Mouse (Mus musculus) embryonic fibroblast, embryonic 13.5 days (primary cell): Measurements from ENCODE around the gene Tead4. TPM values are rescaled to one million over a fixed set of nuclear protein-coding genes. Genes with fewer than 3 reads are reported as not detected.
"Not testable (repeated sequence)": the region's sequence is repeated elsewhere in the genome, so short reads cannot be mapped to it uniquely, and the experiment has no call there.

Experiments
- H3K27ac ChIP-seq: 2 replicates; pipeline ENCODE4 v1.5.1; 2012; ENCODE audit warnings: low read length, control low read depth, inconsistent platforms; ENCODE audit not compliant: insufficient read depth
- H3K4me1 ChIP-seq: 2 replicates; pipeline ENCODE4 v1.6.1; 2011; ENCODE audit warnings: low read length; ENCODE audit not compliant: control insufficient read depth, insufficient read depth
- H3K4me3 ChIP-seq: 2 replicates; pipeline ENCODE4 v1.5.1; 2011; ENCODE audit warnings: mild to moderate bottlenecking, control low read depth, low read length; ENCODE audit not compliant: insufficient read depth
- CTCF ChIP-seq: IDR thresholded peaks from 2 replicates; pipeline ENCODE4 v1.5.1; 2011; ENCODE audit warnings: mild to moderate bottlenecking, control low read depth, low read length, moderate library complexity, borderline replicate concordance; ENCODE audit not compliant: insufficient read depth
- POLR2A ChIP-seq: IDR thresholded peaks from 2 replicates; pipeline ENCODE4 v1.6.1; 2011; ENCODE audit warnings: low read depth, mild to moderate bottlenecking, control low read depth, low read length, moderate library complexity
- polyA plus RNA-seq: library from polyadenylated mRNA; stranded (reverse); fragments of >200 nt; gene quantifications from 2 replicates; pipeline ENCODE4 v1.2.4, GENCODE M21; 2011; ENCODE audit warnings: low read depth; ENCODE audit not compliant: missing spikeins, insufficient read length

Tead4 gene
- polyA plus RNA-seq, 1 experiment, result 3.0 TPM

DNA sequence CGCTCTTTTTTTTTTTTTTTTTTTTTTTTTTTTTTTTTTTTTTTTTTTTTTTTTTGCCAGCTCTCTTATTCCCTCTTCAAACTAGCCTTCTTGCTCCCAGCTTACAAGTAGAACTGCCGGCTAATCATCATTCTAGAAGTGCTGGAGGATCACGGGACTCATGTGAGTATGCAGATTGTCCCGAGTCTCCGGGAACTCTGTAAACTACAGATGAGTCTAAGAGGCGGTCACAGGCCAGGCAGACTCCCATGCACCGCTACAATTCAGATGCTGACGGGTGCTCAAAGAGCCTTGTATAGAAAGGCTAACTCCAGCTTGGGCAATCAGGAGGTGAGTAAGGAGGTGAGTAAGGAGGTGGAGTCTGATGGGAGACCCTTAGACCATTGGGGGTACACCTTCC, 15.0 kb upstream of the Tead4 start:
- no peaks in the 10 kb centered on the region for H3K4me1 ChIP-seq
- TF ChIP-seq CTCF (no peak), POLR2A (no peak)
- H3K27ac ChIP-seq, result no peak overlapping the region
- no peak overlapping the region for H3K4me3 ChIP-seq

DNA sequence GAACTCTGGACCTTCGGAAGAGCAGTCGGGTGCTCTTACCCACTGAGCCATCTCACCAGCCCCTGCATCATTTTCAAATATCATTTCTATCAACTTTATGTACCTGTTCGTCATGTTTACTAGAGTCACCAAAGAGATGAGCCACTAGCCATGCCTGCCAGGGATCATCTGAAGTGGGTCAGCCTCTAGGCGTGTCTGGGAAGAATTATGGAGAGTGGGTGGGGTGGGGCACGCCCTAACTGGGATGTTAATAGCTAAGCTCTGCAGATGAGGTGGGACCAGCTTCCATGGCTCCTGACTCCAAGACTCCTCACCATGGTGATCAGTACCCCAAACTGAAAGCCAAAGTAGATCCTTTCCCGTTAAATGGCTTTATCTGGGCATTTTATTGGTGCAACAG, 14.2 kb upstream of the Tead4 start:
- Histone ChIP-seq H3K4me1 (no peaks in the 10 kb centered on the region), H3K4me3 (no peak overlapping the region), H3K27ac (no peak overlapping the region)
- TF ChIP-seq POLR2A (no peak), CTCF (no peak)

DNA sequence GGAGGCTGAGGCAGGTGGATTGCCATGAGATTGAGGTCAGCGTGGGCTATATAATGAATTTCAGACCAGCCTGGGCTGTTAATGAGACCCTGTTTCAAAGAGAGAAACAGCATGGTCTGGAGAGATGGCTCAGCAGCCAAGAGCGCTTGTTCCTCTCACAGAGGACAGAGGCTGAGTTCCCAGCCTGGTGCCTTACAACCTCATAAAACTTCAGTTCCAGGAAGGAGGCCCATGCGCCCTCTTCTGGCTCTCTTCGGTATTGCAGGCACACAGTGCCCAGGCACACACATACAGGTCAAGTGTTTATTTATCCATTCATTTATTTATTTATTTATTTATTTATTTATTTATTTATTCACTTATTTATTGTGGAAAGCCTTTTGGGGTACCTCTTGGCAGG, 7.7 kb upstream of the Tead4 start:
- H3K4me1 ChIP-seq, result no peaks in the 10 kb centered on the region
- H3K27ac ChIP-seq, result no peak overlapping the region
- H3K4me3 ChIP-seq, result no peak overlapping the region
- TF ChIP-seq POLR2A, result no peak
- TF ChIP-seq CTCF, result peak; percentile 72; the same call in 1 of the 2 replicates

DNA sequence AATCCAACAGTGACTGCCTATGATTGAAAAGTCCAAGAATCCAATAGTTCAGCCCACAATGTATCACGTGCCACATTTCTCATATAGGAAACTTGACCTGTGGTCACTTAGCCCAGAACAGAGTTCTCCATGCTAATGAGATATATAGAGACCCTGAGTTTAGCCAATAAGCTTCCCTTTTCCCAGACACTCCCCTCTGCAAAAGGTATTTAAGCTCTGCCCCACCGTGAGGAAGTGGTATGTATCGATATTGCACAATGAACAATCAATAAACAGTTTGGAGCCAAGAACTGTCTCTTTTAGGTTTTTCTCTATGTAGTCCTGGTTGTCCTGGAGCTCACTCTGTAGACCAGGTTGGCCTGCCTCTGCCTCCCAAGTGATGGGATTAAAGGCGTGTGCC, 4.2 kb upstream of the Tead4 start:
- no peak overlapping the region for H3K27ac ChIP-seq
- H3K4me3 ChIP-seq, result no peak overlapping the region
- H3K4me1 ChIP-seq, result peaks cover 6% of the 10 kb centered on the region; the same call in 1 of the 2 replicates
- no peak for TF ChIP-seq CTCF
- TF ChIP-seq POLR2A, result no peak

DNA sequence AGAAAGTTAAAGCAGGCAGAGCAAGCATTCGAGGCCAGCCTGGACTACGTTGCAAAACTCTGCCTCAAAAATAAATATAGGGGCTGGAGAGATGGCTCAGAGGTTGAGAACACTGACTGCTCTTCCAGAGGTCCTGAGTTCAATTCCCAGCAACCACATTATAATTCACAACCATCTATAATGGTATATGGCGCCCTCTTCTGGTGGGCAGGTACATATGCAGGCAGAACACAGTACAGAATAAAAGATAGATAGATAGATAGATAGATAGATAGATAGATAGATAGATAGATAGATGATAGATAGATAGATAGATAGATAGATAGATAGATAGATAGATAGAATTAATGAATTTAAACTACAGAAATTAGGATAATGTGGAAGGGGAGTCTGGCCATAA, 2.0 kb upstream of the Tead4 start:
- not testable (repeated sequence) for H3K27ac ChIP-seq, H3K4me3 ChIP-seq
- H3K4me1 ChIP-seq, result peaks cover 18% of the 10 kb centered on the region

DNA sequence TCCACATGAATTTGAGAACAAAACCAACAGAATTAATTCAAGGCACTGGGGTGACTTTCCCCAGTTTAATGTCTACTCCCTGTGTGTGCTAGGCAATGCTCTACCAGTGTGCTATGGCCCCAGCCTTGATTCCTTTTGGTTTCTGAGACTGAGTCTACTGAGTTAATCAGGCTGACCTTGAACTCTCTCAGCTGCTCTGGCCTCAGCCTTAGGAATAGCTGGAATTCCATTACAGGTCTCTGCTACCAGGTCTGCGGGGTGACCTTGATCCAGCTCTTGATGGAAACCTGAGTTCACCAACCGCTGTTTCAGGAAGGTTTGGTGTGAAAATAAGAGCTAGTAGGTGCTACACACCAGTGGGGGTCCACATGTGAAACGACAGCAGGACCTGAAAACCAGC, 1.3 kb upstream of the Tead4 start:
- Histone ChIP-seq H3K4me1 (peaks cover 22% of the 10 kb centered on the region), H3K27ac (no peak overlapping the region), H3K4me3 (no peak overlapping the region)
- TF ChIP-seq CTCF (no peak), POLR2A (no peak)

DNA sequence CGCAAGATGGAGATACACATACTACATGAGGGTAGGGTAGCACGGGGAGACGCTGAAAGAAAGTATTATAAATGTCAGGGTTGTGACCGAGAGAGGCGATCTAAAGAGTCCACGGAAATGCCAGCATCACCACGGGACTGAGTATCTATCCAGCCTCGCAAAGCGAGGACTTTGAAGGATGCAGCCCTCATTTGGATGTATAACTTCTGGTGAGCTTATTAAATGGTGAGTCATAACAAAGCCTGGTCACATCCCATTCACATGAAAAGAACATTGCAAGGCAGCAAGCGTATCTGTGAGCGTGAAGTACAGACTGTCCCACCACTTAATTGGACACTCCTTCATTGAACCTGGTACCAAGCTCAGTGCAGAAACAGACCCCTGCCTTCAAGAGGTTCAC, 835 bp upstream of the Tead4 start:
- Histone ChIP-seq H3K27ac (no peak overlapping the region), H3K4me3 (peak overlapping the region; percentile 73; the same call in 1 of the 2 replicates), H3K4me1 (peaks cover 27% of the 10 kb centered on the region)
- TF ChIP-seq CTCF (no peak), POLR2A (peak; percentile 50; the same call in 1 of the 2 replicates)

DNA sequence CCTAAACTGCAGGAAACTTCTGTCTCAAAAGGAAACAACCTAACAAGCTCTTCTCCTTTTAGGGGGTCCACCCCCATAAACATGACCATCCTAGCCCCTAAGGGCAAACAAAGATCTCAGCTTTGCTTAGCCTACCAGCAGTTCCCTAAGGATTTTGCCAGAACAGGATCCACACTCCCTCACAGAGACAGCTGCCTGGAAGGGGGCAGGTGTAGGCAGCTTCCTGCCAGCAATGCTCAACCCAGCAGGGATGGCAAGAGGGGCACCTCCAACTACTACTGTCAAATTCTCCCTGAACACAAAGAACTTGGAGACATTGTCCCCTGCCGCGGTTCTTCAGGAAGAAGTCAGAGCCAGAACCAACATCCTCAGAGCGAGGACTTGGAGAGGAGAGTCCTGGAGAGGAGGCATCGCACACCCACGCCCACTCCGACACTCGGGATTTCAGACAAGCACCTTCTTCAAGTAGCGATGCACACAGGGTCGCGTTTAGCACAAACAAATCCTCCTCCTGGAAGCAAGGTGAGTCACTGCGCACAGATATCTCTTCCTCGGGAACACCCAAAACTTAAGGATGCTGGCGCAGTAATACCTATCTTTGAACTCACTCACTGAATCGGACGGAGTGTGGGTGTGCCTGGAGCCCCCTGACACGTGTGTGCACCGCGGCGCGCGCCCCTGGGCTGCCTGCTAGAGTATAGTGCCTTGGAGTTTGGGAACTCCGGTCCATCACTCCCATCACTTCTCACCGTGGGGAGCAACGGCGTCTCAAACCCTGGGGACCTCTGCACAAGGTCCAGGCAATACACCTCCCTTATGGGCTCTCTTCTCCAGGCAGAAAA, 1.1 kb downstream of the Tead4 start:
- Histone ChIP-seq H3K27ac (no peak overlapping the region), H3K4me3 (peak overlapping the region; percentile 73), H3K4me1 (peaks cover 29% of the 10 kb centered on the region)
- TF ChIP-seq CTCF (no peak), POLR2A (no peak)

DNA sequence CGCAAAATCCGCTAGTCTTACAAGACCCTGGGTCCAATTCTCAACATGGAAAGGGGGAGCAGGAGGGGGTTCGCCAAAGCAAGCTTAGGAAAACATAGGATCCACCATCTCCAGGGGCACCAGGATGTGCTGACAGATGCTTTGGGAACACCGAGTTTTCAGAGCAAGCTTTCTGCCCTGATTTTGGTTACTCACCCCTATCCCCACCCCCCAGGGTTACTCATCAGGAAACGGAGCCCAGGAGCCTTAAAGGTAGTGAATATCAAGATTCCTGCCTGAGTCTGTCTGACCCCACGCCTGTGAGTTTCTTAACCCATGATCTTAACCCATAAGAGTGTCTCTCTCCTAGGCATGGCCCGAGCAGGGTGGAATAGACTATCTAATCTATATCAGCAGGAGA, 2.4 kb downstream of the Tead4 start:
- H3K4me3 ChIP-seq, result peak overlapping the region; percentile 73; the same call in 1 of the 2 replicates
- TF ChIP-seq POLR2A, result no peak
- TF ChIP-seq CTCF, result no peak
- no peak overlapping the region for H3K27ac ChIP-seq
- H3K4me1 ChIP-seq, result peaks cover 29% of the 10 kb centered on the region

DNA sequence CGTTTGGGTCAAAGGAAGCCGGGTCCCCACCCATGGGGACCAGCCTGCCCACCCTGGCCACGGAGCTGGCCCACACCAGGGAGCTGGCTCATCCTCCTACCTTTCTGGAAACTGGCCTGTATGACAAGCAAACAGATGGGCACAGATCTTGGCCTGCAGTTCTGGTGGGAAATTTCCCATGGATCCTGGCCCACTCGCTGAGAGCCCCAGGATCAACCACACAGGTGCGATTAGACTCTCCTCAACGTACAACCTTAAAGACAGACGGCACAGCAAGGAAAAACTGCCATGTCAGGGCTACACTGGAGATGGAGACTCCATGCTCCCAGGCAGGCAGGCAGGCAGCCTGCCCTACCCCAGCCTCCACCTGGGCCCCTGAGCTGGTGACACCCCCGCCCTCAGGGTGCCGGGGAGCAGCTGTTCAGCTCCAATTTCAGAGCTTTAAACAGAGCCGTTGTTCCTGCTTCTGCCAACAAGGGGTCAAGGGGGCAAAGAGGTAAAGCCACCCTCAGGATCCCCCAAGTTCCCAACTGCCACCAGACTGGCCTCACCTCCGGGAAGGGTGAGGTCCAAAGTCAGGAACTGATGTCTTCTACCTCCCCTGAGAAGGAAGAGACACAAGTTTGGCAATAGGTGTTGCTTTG, 3.8 kb downstream of the Tead4 start:
- Histone ChIP-seq H3K4me3 (no peak overlapping the region), H3K27ac (no peak overlapping the region), H3K4me1 (peaks cover 29% of the 10 kb centered on the region)
- TF ChIP-seq CTCF (no peak), POLR2A (no peak)
